Comparison of ENCODE assay signal across 14 mouse cellular contexts in the genomic region with DNA sequence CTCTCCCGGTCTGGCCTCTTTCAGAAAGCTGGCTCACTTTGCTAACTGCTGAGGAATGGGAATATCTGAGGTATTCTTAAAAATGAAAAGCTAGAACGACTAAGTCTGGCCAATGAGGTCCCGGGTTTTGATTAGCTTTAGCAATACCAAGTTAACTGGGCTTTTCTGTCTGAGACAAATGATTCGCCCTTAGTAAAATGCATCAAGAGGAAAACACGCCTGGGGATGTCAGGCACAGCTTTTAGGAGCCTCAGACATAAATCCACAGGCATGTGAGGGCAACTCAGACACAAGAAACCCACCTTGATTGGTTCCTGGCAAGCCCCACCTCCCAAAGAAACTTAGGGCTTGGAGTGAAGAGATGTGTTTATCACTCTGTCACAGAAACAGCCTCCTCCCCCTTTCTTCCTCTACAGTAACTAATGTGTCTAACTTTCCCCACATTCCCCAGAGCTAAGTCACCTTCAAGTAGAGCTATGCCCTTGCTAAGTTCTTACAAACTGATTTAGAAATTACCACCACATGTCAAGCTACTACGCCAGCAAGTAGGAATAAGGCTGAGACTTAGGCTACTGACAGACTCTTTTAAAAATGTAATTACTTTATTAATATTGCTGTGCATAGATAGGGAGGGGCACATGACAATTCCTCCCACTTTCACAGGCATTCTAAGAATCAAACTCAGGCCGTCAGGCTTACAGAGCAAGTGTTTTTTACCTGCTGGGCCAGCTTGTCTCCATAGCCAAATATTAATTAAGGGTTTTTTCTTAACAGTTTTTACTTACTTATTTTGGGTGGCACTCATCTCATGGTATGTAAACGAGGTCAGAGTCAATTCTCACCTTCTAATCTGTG. TPM values are rescaled to one million over a fixed set of nuclear protein-coding genes. Genes with fewer than 3 reads are reported as not detected.
DNase-seq lines count a peak whose midpoint lies in the region; ATAC-seq and TF ChIP-seq lines count a peak whose summit lies in the region.
"Had no signal": no experiment of that assay in that cellular context is flagged by ENCODE, and none has a peak within 500 bp of the region (broad histone marks: within the 10 kb centered on the region; RNA-seq: fewer than 3 reads in every experiment).

No protein-coding gene starts in this region.

- H3K9me3 ChIP-seq in kidney, embryonic 16.5 days (ENCODE audit: low read length) = 0 out of 2 replicates have a peak, but pooled peaks cover 4% of the 10 kb centered on the region
- H3K9me3 ChIP-seq: limb, embryonic 12.5 days had no signal

- TF ChIP-seq POLR2A in kidney, adult 2 months (IDR thresholded peaks at IDR 0.05; ENCODE audit: low read depth, low read length) = no peak

- peak; percentile 36 for DNase-seq in kidney, adult 2 months
- DNase-seq in c-Kit-positive CD71-positive TER-119-positive erythroid progenitor cells, embryonic 14.5 days (ENCODE audit: low spot score) = peak; percentile 84
- DNase-seq in fibroblast of lung, adult 2 months (ENCODE audit: low read depth) = peak; percentile 70
- DNase-seq in right cerebral cortex, postnatal 4 days = no peak
- no peak for DNase-seq in neural tube, embryonic 10.5 days (ENCODE audit: extremely low spot score, low spot score)
- DNase-seq: adrenal gland, postnatal 14 days; cerebellum, postnatal 10 days; layer of hippocampus, postnatal 36 days; spleen, adult 18-20 months; thymus, postnatal 25 days had no signal

- no peak for TF ChIP-seq CTCF in kidney, adult 2 months (conservative IDR thresholded peaks at IDR 0.05; ENCODE audit: insufficient read depth, insufficient read length, low read depth, low read length)

- no peak overlapping the region for H3K9ac ChIP-seq in kidney, embryonic 16.5 days (replicated peaks; ENCODE audit: low read length)
- H3K9ac ChIP-seq: limb, embryonic 12.5 days had no signal

- H3K27ac ChIP-seq in kidney, adult 2 months (ENCODE audit: insufficient read depth, low read depth, low read length) = peak overlapping the region; percentile 71; the same call in 1 of the 2 replicates
- H3K27ac ChIP-seq in kidney, embryonic 16.5 days (ENCODE audit: low read length) = no peak overlapping the region
- H3K27ac ChIP-seq: limb, embryonic 12.5 days had no signal

- WGBS in kidney, adult 2 months = 76% methylated on average over 8 of the region's 8 CpGs
- WGBS in kidney, embryonic 16.5 days = 83% methylated on average over 8 of the region's 8 CpGs

- no peaks in the 10 kb centered on the region; the same call in 1 of the 2 replicates for H3K4me1 ChIP-seq in kidney, adult 2 months (ENCODE audit: control insufficient read depth, insufficient read depth, low read length)
- H3K4me1 ChIP-seq in kidney, embryonic 16.5 days (ENCODE audit: insufficient read depth, low read length) = no peaks in the 10 kb centered on the region
- H3K4me1 ChIP-seq: limb, embryonic 12.5 days had no signal

- no peak overlapping the region for H3K4me2 ChIP-seq in kidney, embryonic 16.5 days (replicated peaks; ENCODE audit: low read depth, low read length)
- H3K4me2 ChIP-seq: limb, embryonic 12.5 days had no signal

- H3K36me3 ChIP-seq in kidney, adult 2 months (ENCODE audit: control insufficient read depth, insufficient read depth, low read length) = peaks cover 11% of the 10 kb centered on the region
- peaks cover 34% of the 10 kb centered on the region for H3K36me3 ChIP-seq in kidney, embryonic 16.5 days (ENCODE audit: insufficient read depth, low read length)

- no peaks in the 10 kb centered on the region for H3K27me3 ChIP-seq in kidney, adult 2 months (replicated peaks; ENCODE audit: control insufficient read depth, insufficient read depth, low read length)
- H3K27me3 ChIP-seq in kidney, embryonic 16.5 days (ENCODE audit: insufficient read depth, low read length) = no peaks in the 10 kb centered on the region
- H3K27me3 ChIP-seq: CH12.LX; limb, embryonic 12.5 days had no signal

- H3K4me3 ChIP-seq in kidney, adult 2 months (ENCODE audit: insufficient read depth, low read depth, low read length) = no peak overlapping the region
- no peak overlapping the region for H3K4me3 ChIP-seq in kidney, embryonic 16.5 days (ENCODE audit: low read length)
- H3K4me3 ChIP-seq: limb, embryonic 12.5 days had no signal

- ATAC-seq in kidney, embryonic 16.5 days (ENCODE audit: low FRiP score, low TSS enrichment) = no peak
- peak; percentile 62 for ATAC-seq in megakaryocyte progenitor cell, adult 5-6 weeks (replicated peaks; ENCODE audit: poor library complexity)

RNA-seq across cellular contexts. Expression of gene Slc35d1, which starts 26.0 kb away (rescaled TPM):
- polyA plus RNA-seq in kidney, adult 2 months (2012; rRNA removed) = 13.3 and 15.9 TPM in 2 replicates
- polyA plus RNA-seq in kidney, embryonic 16.5 days (2015; fragmentation: Nextera tagmentation; extraction: Ambion mirVana) = 7.3 and 8.2 TPM in 2 replicates
- total RNA-seq in megakaryocyte progenitor cell, adult 5-6 weeks (2015) = 16.8 and 20.3 TPM in 2 replicates
- 5.3 and 6.7 TPM in 2 replicates for total RNA-seq in megakaryocyte progenitor cell, adult 5-6 weeks (2017)

Comparison
In these comparisons a context has a peak if more than half of its experiments do, and no peak if none do; other contexts are left out.
1. DNase-seq: peak in kidney, adult 2 months (single experiment), c-Kit-positive CD71-positive TER-119-positive erythroid progenitor cells, embryonic 14.5 days (single experiment) and fibroblast of lung, adult 2 months (single experiment); none in right cerebral cortex, postnatal 4 days (single experiment) and neural tube, embryonic 10.5 days (single experiment).